ENCODE assay signal across 26 mouse cellular contexts in genomic region chr4:29337245-29337644, GRCm38 (mm10).
"Had no signal": no experiment of that assay in that cellular context is flagged by ENCODE, and none has a peak within 500 bp of the region (broad histone marks: within the 10 kb centered on the region; RNA-seq: fewer than 3 reads in every experiment).

No protein-coding gene starts in this region.

- H3K9me3 ChIP-seq: limb, embryonic 10.5 days; limb, embryonic 12.5 days; limb, embryonic 13.5 days; limb, embryonic 15.5 days; liver, embryonic 12.5 days; liver, embryonic 13.5 days; liver, embryonic 15.5 days; lung, embryonic 15.5 days; megakaryocyte, embryonic 14.5 days; midbrain, embryonic 10.5 days; midbrain, embryonic 12.5 days; midbrain, embryonic 13.5 days; midbrain, embryonic 15.5 days had no signal

- H3K27me3 ChIP-seq: limb, embryonic 12.5 days; limb, embryonic 13.5 days; limb, embryonic 15.5 days; liver, embryonic 12.5 days; liver, embryonic 13.5 days; liver, embryonic 15.5 days; lung, embryonic 15.5 days; megakaryocyte, embryonic 14.5 days; midbrain, embryonic 12.5 days; midbrain, embryonic 13.5 days; midbrain, embryonic 15.5 days had no signal

- H3K36me3 ChIP-seq: limb, embryonic 10.5 days; limb, embryonic 12.5 days; limb, embryonic 13.5 days; limb, embryonic 15.5 days; liver, embryonic 12.5 days; liver, embryonic 13.5 days; liver, embryonic 15.5 days; lung, embryonic 15.5 days; midbrain, embryonic 10.5 days; midbrain, embryonic 12.5 days; midbrain, embryonic 13.5 days; midbrain, embryonic 15.5 days had no signal

- DNase-seq: left cerebral cortex, postnatal 4 days; liver; liver, embryonic 13.5 days; liver, postnatal 0 days; lung, adult 18-20 months; lung, adult 2 months; lung, postnatal 10 days; lung, postnatal 14 days; lung, postnatal 36 days; lung, postnatal 4 days; midbrain, embryonic 14.5 days had no signal

- H3K4me3 ChIP-seq: limb, embryonic 10.5 days; limb, embryonic 12.5 days; limb, embryonic 13.5 days; limb, embryonic 15.5 days; liver, embryonic 12.5 days; liver, embryonic 13.5 days; liver, embryonic 15.5 days; lung, embryonic 15.5 days; megakaryocyte, embryonic 14.5 days; midbrain, embryonic 10.5 days; midbrain, embryonic 12.5 days; midbrain, embryonic 13.5 days; midbrain, embryonic 15.5 days; myocyte had no signal

- H3K4me1 ChIP-seq: limb, embryonic 10.5 days; limb, embryonic 12.5 days; limb, embryonic 13.5 days; limb, embryonic 15.5 days; liver, embryonic 12.5 days; liver, embryonic 13.5 days; liver, embryonic 15.5 days; lung, embryonic 15.5 days; megakaryocyte, embryonic 14.5 days; midbrain, embryonic 10.5 days; midbrain, embryonic 12.5 days; midbrain, embryonic 13.5 days; midbrain, embryonic 15.5 days had no signal

- H3K27ac ChIP-seq: limb, embryonic 10.5 days; limb, embryonic 12.5 days; limb, embryonic 13.5 days; limb, embryonic 15.5 days; liver, embryonic 12.5 days; liver, embryonic 13.5 days; liver, embryonic 14.5 days; liver, embryonic 15.5 days; lung, embryonic 15.5 days; macrophage; midbrain, embryonic 10.5 days; midbrain, embryonic 12.5 days; midbrain, embryonic 13.5 days; midbrain, embryonic 15.5 days had no signal
